In genomic region chr1:138123866-138124265, GRCm38 (mm10) we compare ENCODE assay signal across 11 mouse cellular contexts. TPM values are rescaled to one million over a fixed set of nuclear protein-coding genes. Genes with fewer than 3 reads are reported as not detected.
DNase-seq lines count a peak whose midpoint lies in the region; ATAC-seq lines count a peak whose summit lies in the region.
"Had no signal": no experiment of that assay in that cellular context is flagged by ENCODE, and none has a peak within 500 bp of the region (broad histone marks: within the 10 kb centered on the region; RNA-seq: fewer than 3 reads in every experiment).

No protein-coding gene starts in this region.

- 47% methylated on average over 3 of the region's 3 CpGs for WGBS in kidney, embryonic 16.5 days

- ATAC-seq in kidney, embryonic 16.5 days (ENCODE audit: low FRiP score, low TSS enrichment), result no peak

- no peak overlapping the region for H3K9ac ChIP-seq in kidney, embryonic 16.5 days (replicated peaks; ENCODE audit: low read length)
- H3K9ac ChIP-seq: heart, embryonic 13.5 days had no signal

- H3K4me2 ChIP-seq in kidney, embryonic 16.5 days (replicated peaks; ENCODE audit: low read depth, low read length), result no peak overlapping the region
- H3K4me2 ChIP-seq: heart, embryonic 13.5 days had no signal

- no peak overlapping the region for H3K4me3 ChIP-seq in kidney, embryonic 16.5 days (ENCODE audit: low read length)
- H3K4me3 ChIP-seq: heart, embryonic 13.5 days; midbrain, embryonic 10.5 days had no signal

- H3K27ac ChIP-seq in kidney, embryonic 16.5 days (ENCODE audit: low read length), result no peak overlapping the region
- H3K27ac ChIP-seq: heart, embryonic 13.5 days; midbrain, embryonic 10.5 days had no signal

- peak; percentile 12 for DNase-seq in adrenal gland, postnatal 10 days
- no peak for DNase-seq in adrenal gland, adult 8-10 months
- peak; percentile 6 for DNase-seq in kidney, postnatal 14 days
- peak; percentile 71 for DNase-seq in CD4-positive helper T cell, adult 2 months (ENCODE audit: low read depth, low spot score)
- DNase-seq in embryo, embryonic 10.5 days (ENCODE audit: low spot score), result peak; percentile 64
- no peak for DNase-seq in right cerebral cortex, adult 2 months (ENCODE audit: low spot score in 2 of 2)
- no peak for DNase-seq in yolk sac, embryonic 10.5 days (ENCODE audit: low spot score)
- DNase-seq: right cerebral cortex, adult 18-20 months had no signal

- no peaks in the 10 kb centered on the region for H3K9me3 ChIP-seq in kidney, embryonic 16.5 days (ENCODE audit: low read length)
- H3K9me3 ChIP-seq: heart, embryonic 13.5 days; midbrain, embryonic 10.5 days had no signal

- H3K4me1 ChIP-seq in kidney, embryonic 16.5 days (ENCODE audit: insufficient read depth, low read length), result no peaks in the 10 kb centered on the region
- H3K4me1 ChIP-seq: midbrain, embryonic 10.5 days had no signal

- H3K36me3 ChIP-seq in kidney, embryonic 16.5 days (ENCODE audit: insufficient read depth, low read length), result no peaks in the 10 kb centered on the region
- H3K36me3 ChIP-seq: heart, embryonic 13.5 days; midbrain, embryonic 10.5 days had no signal

- no peaks in the 10 kb centered on the region for H3K27me3 ChIP-seq in kidney, embryonic 16.5 days (ENCODE audit: insufficient read depth, low read length)
- H3K27me3 ChIP-seq: heart, embryonic 13.5 days had no signal

RNA-seq across cellular contexts. Expression of gene Ptprc, which starts 51.6 kb away (rescaled TPM):
- total RNA-seq in adrenal gland, postnatal 10 days (2021), result 10 to 100 TPM; 17.0 to 22.4 TPM
- total RNA-seq in adrenal gland, adult 8-10 months (2022), result 10 to 100 TPM in 2 of 4 experiments, 1 to 10 TPM in 2; 6.8 to 18.3 (median 12.3) TPM
- 5.0 and 5.6 TPM in 2 replicates for polyA plus RNA-seq in kidney, embryonic 16.5 days (2015; fragmentation: Nextera tagmentation; extraction: Ambion mirVana)

Comparison
In these comparisons a context has a peak if more than half of its experiments do, and no peak if none do; other contexts are left out.
1. DNase-seq: peak in adrenal gland, postnatal 10 days (single experiment), kidney, postnatal 14 days (single experiment), CD4-positive helper T cell, adult 2 months (single experiment) and embryo, embryonic 10.5 days (single experiment); none in adrenal gland, adult 8-10 months (single experiment), right cerebral cortex, adult 2 months (0 of 2) and yolk sac, embryonic 10.5 days (single experiment).